Mouse (Mus musculus) G1E (cell line): Measurements from ENCODE around the gene Atg9b. TPM values are rescaled to one million over a fixed set of nuclear protein-coding genes. Genes with fewer than 3 reads are reported as not detected.

Experiments
- ATAC-seq: 2 replicates; pipeline ENCODE4 v1.8.0; 2016; ENCODE audit warnings: mild to moderate bottlenecking; ENCODE audit not compliant: insufficient number of reproducible peaks, poor library complexity, low FRiP score, severe bottlenecking; ENCODE audit errors: extremely low read depth
- DNase-seq: peaks from one replicate; pipeline ENCODE4 v3.0.0; 2012; ENCODE audit warnings: low spot score
- H3K27me3 ChIP-seq: 2 replicates; pipeline ENCODE4 v1.6.1; 2012; ENCODE audit warnings: mild to moderate bottlenecking, low read length, inconsistent platforms; ENCODE audit not compliant: insufficient read depth
- H3K36me3 ChIP-seq: replicated peaks from 2 replicates; pipeline ENCODE3; 2012; ENCODE audit warnings: mild to moderate bottlenecking, inconsistent platforms
- H3K4me1 ChIP-seq: 2 replicates; pipeline ENCODE4 v1.6.1; 2012; ENCODE audit warnings: low read depth, low read length, inconsistent platforms, mixed read lengths; ENCODE audit not compliant: insufficient read depth
- H3K4me3 ChIP-seq: 2 replicates; pipeline ENCODE4 v1.5.1; 2012; ENCODE audit warnings: low read depth, mild to moderate bottlenecking, inconsistent platforms, low read length, moderate library complexity, mixed read lengths
- H3K9me3 ChIP-seq: replicated peaks from 2 replicates; pipeline ENCODE4 v1.6.1; 2012; ENCODE audit warnings: inconsistent platforms
- CTCF ChIP-seq: IDR thresholded peaks from 2 replicates; pipeline ENCODE4 v1.5.1; 2012; ENCODE audit warnings: low read depth, low read length, inconsistent platforms, mixed read lengths
- GATA1 ChIP-seq: IDR thresholded peaks from 2 replicates; pipeline ENCODE4 v1.6.1; 2012; ENCODE audit warnings: borderline replicate concordance, low read length, inconsistent platforms, mixed read lengths
- GATA2 ChIP-seq: IDR thresholded peaks from 2 replicates; pipeline ENCODE4 v1.6.1; 2012; ENCODE audit warnings: low read depth, low read length, inconsistent platforms, borderline replicate concordance
- POLR2AphosphoS5 ChIP-seq: IDR thresholded peaks from 2 replicates; pipeline ENCODE4 v1.6.1; 2012; ENCODE audit warnings: low read depth, low read length, inconsistent platforms; ENCODE audit not compliant: insufficient replicate concordance
- TAL1 ChIP-seq: conservative IDR thresholded peaks from 2 replicates; pipeline ENCODE4 v1.6.1; 2012; ENCODE audit warnings: low read depth, low read length, inconsistent platforms, mixed read lengths
- polyA plus RNA-seq: library from polyadenylated mRNA; stranded (reverse); fragments of >175 nt; gene quantifications from 2 replicates; pipeline ENCODE4 v1.2.3, GENCODE M21; 2012
- total RNA-seq, 2 experiments: library from RNA; stranded (forward) in 1 of 2; stranded (reverse) in 1 of 2; fragments of 200-1000 nt in 1 of 2; fragments of >200 nt in 1 of 2; fragmentation: Nextera tagmentation in 1 of 2; gene quantifications; 2 replicates each; pipeline ENCODE4 v1.2.3; 2014 to 2017

The Atg9b gene
- total and polyA plus RNA-seq, 3 experiments: 0.11 to 0.15 TPM; not detected in 1

DNA sequence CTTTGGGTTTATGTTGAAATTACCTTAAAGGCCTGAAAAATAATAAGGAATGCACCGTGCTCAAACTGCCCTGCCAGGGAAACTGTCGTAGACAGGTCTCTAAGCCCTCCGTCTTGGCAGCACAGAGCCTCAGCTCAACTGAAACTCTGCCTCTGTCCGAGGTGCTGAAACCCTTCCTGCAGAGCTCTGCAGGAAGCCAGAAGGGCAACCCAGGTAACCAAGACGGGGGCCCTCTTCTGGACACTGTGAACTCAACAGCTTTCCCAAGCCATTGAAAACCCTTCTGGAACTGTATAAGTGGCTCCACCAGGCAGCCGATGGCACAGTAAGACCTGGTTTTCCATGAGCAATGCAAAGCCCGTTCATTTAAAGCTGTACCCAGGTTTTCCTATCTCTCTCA is 34.5 kb downstream of the Atg9b start:
- DNase-seq (no peak), ATAC-seq (no peak)
- H3K9me3 ChIP-seq: no peaks in the 10 kb centered on the region
- no peak for TF ChIP-seq GATA1
- TF ChIP-seq CTCF: no peak
- no peak for TF ChIP-seq POLR2AphosphoS5
- TF ChIP-seq GATA2: no peak
- TF ChIP-seq TAL1: no peak
- H3K4me1 ChIP-seq: peaks cover 12% of the 10 kb centered on the region
- peaks cover 46% of the 10 kb centered on the region for H3K27me3 ChIP-seq
- no peak overlapping the region for H3K4me3 ChIP-seq
- no peaks in the 10 kb centered on the region for H3K36me3 ChIP-seq

DNA sequence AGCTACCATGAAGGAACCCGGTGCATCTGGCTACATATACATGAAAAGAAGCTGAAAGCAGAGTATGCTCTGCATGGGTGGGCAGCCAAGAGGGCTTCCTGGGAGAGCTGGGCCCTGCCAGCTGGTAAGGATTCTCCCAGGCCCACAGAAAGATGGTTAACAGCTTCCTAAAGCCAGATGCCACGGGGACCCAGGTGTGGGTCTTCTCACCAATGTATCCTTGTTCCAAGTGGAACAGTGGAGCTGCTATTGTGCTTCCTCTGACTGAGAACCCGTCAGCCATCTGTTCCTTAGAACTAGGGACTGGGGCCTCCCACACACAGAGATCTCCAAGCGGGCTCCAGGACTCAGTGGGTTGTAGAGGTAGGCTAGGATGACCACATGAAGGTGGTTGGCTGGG is 35.2 kb downstream of the Atg9b start:
- Histone ChIP-seq H3K4me3 (no peak overlapping the region), H3K9me3 (no peaks in the 10 kb centered on the region), H3K27me3 (peaks cover 46% of the 10 kb centered on the region), H3K36me3 (no peaks in the 10 kb centered on the region), H3K4me1 (peaks cover 19% of the 10 kb centered on the region)
- ATAC-seq: no peak
- TF ChIP-seq POLR2AphosphoS5 (no peak), GATA1 (no peak), CTCF (no peak)
- DNase-seq: no peak

DNA sequence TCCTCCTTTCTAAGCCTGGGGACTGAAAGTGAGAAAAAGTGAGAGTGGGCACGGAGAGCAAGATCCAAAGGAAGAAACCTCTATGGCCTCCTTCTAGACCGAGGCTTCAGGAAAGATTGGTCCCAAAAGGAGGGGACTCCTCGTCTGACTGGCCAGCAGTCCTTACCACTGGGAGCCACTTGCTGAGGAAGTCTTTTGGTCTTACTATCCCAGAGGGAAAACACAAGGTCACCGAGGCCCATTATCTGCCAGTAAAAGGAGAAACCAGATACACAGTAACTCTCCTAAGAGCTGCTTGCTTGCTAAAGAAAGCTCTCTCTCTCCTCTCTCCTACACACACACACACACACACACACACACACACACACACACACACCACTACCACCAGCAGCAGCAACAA is 38.6 kb downstream of the Atg9b start:
- H3K9me3 ChIP-seq: no peaks in the 10 kb centered on the region
- peaks cover 58% of the 10 kb centered on the region for H3K27me3 ChIP-seq
- H3K4me3 ChIP-seq: no peak overlapping the region
- no peak for TF ChIP-seq POLR2AphosphoS5
- no peak for TF ChIP-seq GATA2
- no peak for TF ChIP-seq CTCF
- no peak for TF ChIP-seq TAL1
- no peak for TF ChIP-seq GATA1
- H3K4me1 ChIP-seq: peaks cover 47% of the 10 kb centered on the region
- H3K36me3 ChIP-seq: no peaks in the 10 kb centered on the region
- DNase-seq (no peak), ATAC-seq (no peak)

DNA sequence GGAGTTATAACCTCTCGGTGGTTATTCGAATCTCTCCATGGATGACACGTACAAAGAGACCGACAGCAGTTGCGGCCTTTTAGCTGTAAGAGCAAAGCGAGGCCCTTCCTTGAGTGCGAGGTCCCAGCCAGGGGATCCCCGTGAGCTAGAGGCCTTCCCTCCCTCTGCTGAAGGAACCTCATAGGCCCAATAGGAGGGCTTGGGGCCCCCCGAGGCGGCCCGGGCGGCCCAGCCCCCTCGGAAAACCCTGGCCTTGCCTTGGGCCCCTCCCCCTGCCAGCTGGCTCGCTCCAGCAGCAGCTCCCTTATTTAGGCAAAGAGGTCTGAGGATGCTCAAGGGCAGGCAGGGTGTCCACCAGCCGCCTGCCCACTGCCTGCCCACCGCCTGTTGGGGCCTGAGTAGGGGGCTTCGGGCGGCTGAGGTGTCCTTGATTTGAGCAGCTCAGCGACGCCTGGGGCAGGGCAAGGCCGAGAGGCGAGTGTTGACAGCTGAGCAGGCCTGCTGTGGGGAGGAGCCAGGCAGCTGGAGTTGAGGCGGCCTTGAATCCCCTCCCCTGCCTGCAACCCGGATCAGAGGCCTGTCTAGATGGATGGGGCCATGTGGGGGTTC is 39.6 kb downstream of the Atg9b start:
- Histone ChIP-seq H3K4me1 (peaks cover 57% of the 10 kb centered on the region), H3K27me3 (peaks cover 58% of the 10 kb centered on the region), H3K9me3 (no peaks in the 10 kb centered on the region), H3K4me3 (peak overlapping the region; percentile 75; the same call in 1 of the 2 replicates), H3K36me3 (peaks cover 3% of the 10 kb centered on the region)
- DNase-seq: no peak
- no peak for TF ChIP-seq GATA2
- TF ChIP-seq GATA1: no peak
- no peak for TF ChIP-seq POLR2AphosphoS5
- TF ChIP-seq CTCF: no peak
- TF ChIP-seq TAL1: no peak
- ATAC-seq: no peak

DNA sequence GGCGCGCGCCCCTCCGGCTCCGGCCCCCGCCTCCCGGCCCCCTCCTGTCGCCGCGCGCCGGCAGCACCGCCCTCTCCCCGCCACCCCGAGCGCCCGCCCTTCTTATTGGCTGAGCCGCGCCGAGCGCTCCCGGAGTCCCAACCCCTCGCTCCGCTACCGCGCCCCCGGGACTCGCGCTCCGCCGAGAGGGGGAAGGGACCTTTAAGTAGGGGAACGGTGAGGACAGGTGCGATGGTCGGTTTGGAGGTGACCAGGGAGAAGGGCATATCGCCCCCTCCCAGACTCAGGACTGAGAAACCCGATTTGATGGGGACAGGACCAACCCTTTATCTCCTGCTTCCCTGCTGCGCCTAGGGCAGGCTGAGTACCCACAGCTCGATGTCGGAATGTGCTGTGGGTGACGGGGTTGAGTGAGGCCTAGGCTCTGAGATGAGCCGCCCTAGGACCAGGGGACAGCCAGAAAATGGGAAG is 40.2 kb downstream of the Atg9b start:
- H3K27me3 ChIP-seq: peaks cover 56% of the 10 kb centered on the region
- peak; percentile 51 for ATAC-seq

DNA sequence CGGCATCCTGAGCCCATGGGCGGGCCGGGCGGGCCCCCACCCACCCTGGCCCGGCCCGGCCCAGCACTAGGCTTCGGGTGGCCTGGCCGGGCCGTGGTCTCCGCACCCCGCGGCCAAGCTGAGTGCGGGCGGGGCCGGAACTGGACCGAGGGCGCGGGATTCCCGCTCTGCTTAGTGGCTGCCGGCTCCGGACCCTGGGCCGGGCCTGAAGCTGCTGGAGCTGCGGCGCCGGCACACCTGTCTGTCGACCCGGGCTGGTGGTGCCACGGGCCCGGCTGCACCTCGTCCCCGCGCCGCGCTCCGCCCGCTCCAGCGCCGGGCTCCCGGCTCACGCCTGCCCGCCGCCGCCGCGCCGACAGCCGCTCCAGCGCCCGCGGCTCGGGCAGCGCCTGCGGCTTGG is 40.7 kb downstream of the Atg9b start, which contains the start of gene Kcnh2:
Gene Kcnh2 (minus strand): TSS at position 327 of the 400 bp plus-strand sequence.
- no peaks in the 10 kb centered on the region for H3K9me3 ChIP-seq
- H3K4me1 ChIP-seq: peaks cover 68% of the 10 kb centered on the region
- H3K36me3 ChIP-seq: peaks cover 3% of the 10 kb centered on the region
- peak within 1 kb of the TSS; percentile 75 for H3K4me3 ChIP-seq
- peaks cover 54% of the 10 kb centered on the region for H3K27me3 ChIP-seq
- TF ChIP-seq CTCF: no peak
- no peak for DNase-seq
- no peak for ATAC-seq

More for the DNA sequence above, 40.2 kb downstream of the Atg9b start:
- Histone ChIP-seq H3K4me1 (peaks cover 63% of the 10 kb centered on the region), H3K4me3 (peak overlapping the region; percentile 75), H3K9me3 (no peaks in the 10 kb centered on the region), H3K36me3 (peaks cover 3% of the 10 kb centered on the region)
- peak; percentile 89 for DNase-seq
- TF ChIP-seq CTCF: no peak
- TF ChIP-seq GATA2: no peak
- no peak for TF ChIP-seq POLR2AphosphoS5
- TF ChIP-seq TAL1: no peak
- TF ChIP-seq GATA1: no peak
